13 mouse cellular contexts compared by ENCODE assay signal in the genomic region with DNA sequence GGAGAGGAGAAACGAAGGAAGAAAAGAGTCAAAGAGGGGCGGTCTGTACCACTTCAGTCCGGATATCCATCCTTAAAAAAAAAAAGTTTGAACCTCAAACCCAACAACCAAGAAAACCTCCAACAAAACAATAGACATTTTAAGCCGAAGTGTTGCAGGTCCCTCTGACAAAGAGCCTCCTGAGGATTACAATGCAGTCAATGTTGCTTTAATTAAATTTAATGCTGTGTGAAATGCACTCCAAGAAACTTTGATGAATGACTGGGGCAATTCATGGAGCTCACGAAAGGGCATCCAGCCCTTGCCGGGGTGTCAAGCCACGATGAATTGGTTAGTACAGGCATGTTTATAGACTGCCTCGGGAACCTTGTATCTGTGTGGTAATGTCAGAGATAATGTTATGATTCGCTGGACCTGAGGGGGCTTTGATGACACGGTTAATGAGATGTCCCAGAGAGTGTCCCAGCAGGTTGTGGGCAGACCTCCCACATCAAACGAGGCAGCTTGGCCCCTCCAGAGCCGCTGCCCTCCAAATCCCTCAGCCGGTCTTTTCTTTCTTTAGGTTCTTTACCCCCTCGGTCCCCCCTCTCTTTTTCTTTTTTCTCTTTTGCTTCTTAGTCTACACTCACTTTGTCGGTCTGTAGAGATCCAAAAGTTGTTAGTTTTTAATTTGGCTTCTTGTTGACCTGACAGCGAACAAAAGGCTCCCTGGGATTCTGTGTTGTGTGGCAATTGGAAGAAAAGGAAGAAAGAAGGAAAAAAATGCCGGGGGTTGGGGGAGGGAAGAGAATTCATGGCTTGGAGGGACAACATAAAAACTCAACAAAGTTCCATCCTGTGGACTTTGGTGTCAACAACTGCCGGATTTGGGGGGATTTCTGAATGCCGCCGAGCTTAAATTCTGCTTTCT.
A peak's percentile ranks its signal among the peaks of the same experiment; 100 is the strongest.
DNase-seq lines count a peak whose midpoint lies in the region; ATAC-seq and TF ChIP-seq lines count a peak whose summit lies in the region.
"Had no signal": no experiment of that assay in that cellular context is flagged by ENCODE, and none has a peak within 500 bp of the region (broad histone marks: within the 10 kb centered on the region; RNA-seq: fewer than 3 reads in every experiment).

No protein-coding gene starts in this region.

- H3K27ac ChIP-seq in forebrain, embryonic 11.5 days (ENCODE audit: low read depth, low read length) = no peak overlapping the region
- H3K27ac ChIP-seq in forebrain, embryonic 15.5 days (replicated peaks) = no peak overlapping the region
- H3K27ac ChIP-seq in embryonic facial prominence, embryonic 13.5 days = no peak overlapping the region
- H3K27ac ChIP-seq in hindbrain, postnatal 0 days = no peak overlapping the region
- H3K27ac ChIP-seq in stomach, postnatal 0 days (replicated peaks) = no peak overlapping the region
- H3K27ac ChIP-seq: layer of hippocampus, adult 2 months; liver, embryonic 12.5 days had no signal

- WGBS in forebrain, embryonic 11.5 days = 2% methylated on average over 20 of the region's 20 CpGs
- WGBS in forebrain, embryonic 15.5 days = 2% methylated on average over 20 of the region's 20 CpGs
- 10% methylated on average over 20 of the region's 20 CpGs for WGBS in embryonic facial prominence, embryonic 13.5 days
- 5% methylated on average over 20 of the region's 20 CpGs for WGBS in hindbrain, postnatal 0 days
- 21% methylated on average over 20 of the region's 20 CpGs for WGBS in stomach, postnatal 0 days

- peaks cover 56% of the 10 kb centered on the region for H3K27me3 ChIP-seq in forebrain, embryonic 11.5 days (ENCODE audit: control insufficient read depth, insufficient read depth, low read length)
- H3K27me3 ChIP-seq in forebrain, embryonic 15.5 days = peaks cover 26% of the 10 kb centered on the region
- peaks cover 11% of the 10 kb centered on the region for H3K27me3 ChIP-seq in embryonic facial prominence, embryonic 13.5 days
- peaks cover 26% of the 10 kb centered on the region for H3K27me3 ChIP-seq in hindbrain, postnatal 0 days (ENCODE audit: insufficient read depth, low read length)
- H3K27me3 ChIP-seq in stomach, postnatal 0 days (ENCODE audit: control insufficient read depth, insufficient read depth, low read length) = no peaks in the 10 kb centered on the region
- H3K27me3 ChIP-seq: liver, embryonic 12.5 days had no signal

- no peak overlapping the region for H3K9ac ChIP-seq in forebrain, embryonic 11.5 days (ENCODE audit: low read length)
- no peak overlapping the region for H3K9ac ChIP-seq in forebrain, embryonic 15.5 days (replicated peaks)
- no peak overlapping the region for H3K9ac ChIP-seq in embryonic facial prominence, embryonic 13.5 days
- no peak overlapping the region for H3K9ac ChIP-seq in hindbrain, postnatal 0 days (replicated peaks; ENCODE audit: low read length)
- H3K9ac ChIP-seq in stomach, postnatal 0 days (ENCODE audit: low read length) = no peak overlapping the region
- H3K9ac ChIP-seq: liver, embryonic 12.5 days had no signal

- no peaks in the 10 kb centered on the region for H3K9me3 ChIP-seq in forebrain, embryonic 11.5 days (ENCODE audit: control insufficient read depth, low read length)
- H3K9me3 ChIP-seq in forebrain, embryonic 15.5 days = no peaks in the 10 kb centered on the region
- H3K9me3 ChIP-seq in embryonic facial prominence, embryonic 13.5 days = no peaks in the 10 kb centered on the region
- H3K9me3 ChIP-seq in hindbrain, postnatal 0 days (ENCODE audit: low read length) = no peaks in the 10 kb centered on the region
- no peaks in the 10 kb centered on the region for H3K9me3 ChIP-seq in stomach, postnatal 0 days (ENCODE audit: control insufficient read depth, low read length)
- H3K9me3 ChIP-seq: liver, embryonic 12.5 days had no signal

- no peak for TF ChIP-seq CTCF in hindbrain, postnatal 0 days (IDR thresholded peaks at IDR 0.05; ENCODE audit: low read depth)
- TF ChIP-seq CTCF in stomach, postnatal 0 days (IDR thresholded peaks at IDR 0.05; ENCODE audit: low read depth) = no peak

- peaks cover 7% of the 10 kb centered on the region; the same call in 1 of the 2 replicates for H3K4me1 ChIP-seq in forebrain, embryonic 11.5 days (replicated peaks; ENCODE audit: control insufficient read depth, insufficient read depth, low read length)
- peaks cover 6% of the 10 kb centered on the region; the same call in 1 of the 2 replicates for H3K4me1 ChIP-seq in forebrain, embryonic 15.5 days
- H3K4me1 ChIP-seq in embryonic facial prominence, embryonic 13.5 days = peaks cover 7% of the 10 kb centered on the region
- no peaks in the 10 kb centered on the region for H3K4me1 ChIP-seq in hindbrain, postnatal 0 days (ENCODE audit: insufficient read depth, low read length)
- no peaks in the 10 kb centered on the region for H3K4me1 ChIP-seq in stomach, postnatal 0 days (replicated peaks; ENCODE audit: control insufficient read depth, insufficient read depth)
- H3K4me1 ChIP-seq: liver, embryonic 12.5 days had no signal

- TF ChIP-seq EP300 in stomach, postnatal 0 days (optimal IDR thresholded peaks at IDR 0.05) = no peak

- no peaks in the 10 kb centered on the region for H3K36me3 ChIP-seq in forebrain, embryonic 11.5 days (ENCODE audit: control insufficient read depth, insufficient read depth, low read length)
- H3K36me3 ChIP-seq in forebrain, embryonic 15.5 days = no peaks in the 10 kb centered on the region
- H3K36me3 ChIP-seq in embryonic facial prominence, embryonic 13.5 days = no peaks in the 10 kb centered on the region
- H3K36me3 ChIP-seq in hindbrain, postnatal 0 days (ENCODE audit: insufficient read depth, low read length) = no peaks in the 10 kb centered on the region
- H3K36me3 ChIP-seq in stomach, postnatal 0 days (ENCODE audit: control insufficient read depth, insufficient read depth, low read length) = no peaks in the 10 kb centered on the region
- H3K36me3 ChIP-seq: liver, embryonic 12.5 days had no signal

- peak; percentile 86 for ATAC-seq in forebrain, embryonic 11.5 days (replicated peaks; ENCODE audit: low FRiP score)
- no peak; the same call in 1 of the 2 replicates for ATAC-seq in forebrain, embryonic 15.5 days (replicated peaks)
- no peak for ATAC-seq in embryonic facial prominence, embryonic 13.5 days (ENCODE audit: insufficient number of reproducible peaks, insufficient read depth, low FRiP score, low TSS enrichment, low read depth)
- no peak for ATAC-seq in hindbrain, postnatal 0 days
- no peak for ATAC-seq in stomach, postnatal 0 days (ENCODE audit: low FRiP score, low TSS enrichment)
- ATAC-seq: liver, embryonic 12.5 days had no signal

- no peak overlapping the region for H3K4me3 ChIP-seq in forebrain, embryonic 11.5 days (ENCODE audit: low read depth, low read length)
- H3K4me3 ChIP-seq in forebrain, embryonic 15.5 days = no peak overlapping the region
- H3K4me3 ChIP-seq in embryonic facial prominence, embryonic 13.5 days = 0 out of 2 replicates have a peak overlapping the region, but pooled peaks have one; percentile 2
- H3K4me3 ChIP-seq in hindbrain, postnatal 0 days (ENCODE audit: low read length) = no peak overlapping the region
- H3K4me3 ChIP-seq in stomach, postnatal 0 days (ENCODE audit: low read depth, low read length) = no peak overlapping the region
- H3K4me3 ChIP-seq: layer of hippocampus, adult 2 months; liver, embryonic 12.5 days had no signal

- peak overlapping the region; percentile 21; the same call in 1 of the 2 replicates for H3K4me2 ChIP-seq in forebrain, embryonic 11.5 days (ENCODE audit: low read depth, low read length, severe bottlenecking)
- H3K4me2 ChIP-seq in forebrain, embryonic 15.5 days (replicated peaks) = no peak overlapping the region
- peak overlapping the region; percentile 41 for H3K4me2 ChIP-seq in embryonic facial prominence, embryonic 13.5 days
- H3K4me2 ChIP-seq in hindbrain, postnatal 0 days (ENCODE audit: low read depth, low read length) = peak overlapping the region; percentile 22
- H3K4me2 ChIP-seq in stomach, postnatal 0 days (replicated peaks; ENCODE audit: low read depth) = no peak overlapping the region
- H3K4me2 ChIP-seq: liver, embryonic 12.5 days had no signal

- peak; percentile 57 for DNase-seq in forebrain, embryonic 11.5 days (ENCODE audit: low spot score)
- DNase-seq in hindbrain, postnatal 0 days (ENCODE audit: low spot score) = no peak
- DNase-seq in neural tube, embryonic 10.5 days (ENCODE audit: extremely low spot score, low spot score) = peak; percentile 48
- no peak for DNase-seq in thymus, postnatal 25 days
- DNase-seq in stomach, postnatal 0 days (ENCODE audit: low spot score) = no peak
- DNase-seq in layer of hippocampus, postnatal 10 days (ENCODE audit: low spot score in 2 of 2) = no peak
- DNase-seq: adrenal gland, postnatal 25 days; cerebellum, adult 8-10 months; heart, postnatal 4 days had no signal

Comparison
In these comparisons a context has a peak if more than half of its experiments do, and no peak if none do; other contexts are left out.
1. H3K4me2 ChIP-seq: peak in forebrain, embryonic 11.5 days (single experiment), embryonic facial prominence, embryonic 13.5 days (single experiment) and hindbrain, postnatal 0 days (single experiment); none in forebrain, embryonic 15.5 days (single experiment) and stomach, postnatal 0 days (single experiment).
2. DNase-seq: peak in forebrain, embryonic 11.5 days (single experiment) and neural tube, embryonic 10.5 days (single experiment); none in hindbrain, postnatal 0 days (single experiment), thymus, postnatal 25 days (single experiment), stomach, postnatal 0 days (single experiment) and layer of hippocampus, postnatal 10 days (0 of 2).